Mouse (Mus musculus): ENCODE results near the gene Olfr585. TPM values are rescaled to one million over a fixed set of nuclear protein-coding genes. Genes with fewer than 3 reads are reported as not detected.

Olfr585 gene
- total RNA-seq (2022) = not detected

DNA sequence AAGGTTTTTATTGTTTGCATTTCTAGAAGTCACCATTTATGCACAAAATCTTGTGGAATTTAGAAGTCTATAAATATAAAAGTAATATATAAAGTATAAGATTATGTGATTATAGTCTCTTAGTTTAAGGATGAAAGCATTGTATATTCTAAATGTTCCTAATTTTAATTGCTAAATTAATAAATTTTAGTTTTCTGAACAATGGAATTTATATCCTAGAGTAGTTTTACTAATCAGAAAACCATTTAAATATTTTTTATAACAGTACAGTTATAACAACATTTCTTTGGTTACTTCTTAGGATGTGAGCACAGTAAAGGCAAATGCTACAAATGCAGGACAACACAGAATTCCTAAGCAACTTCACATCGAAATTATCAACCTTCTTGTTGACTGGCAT is at the start of gene Olfr585:
Gene Olfr585, plus strand, starts transcription at position 301 of the 400 bp plus-strand sequence.
- no peak for DNase-seq (ENCODE audit: low spot score)

DNA sequence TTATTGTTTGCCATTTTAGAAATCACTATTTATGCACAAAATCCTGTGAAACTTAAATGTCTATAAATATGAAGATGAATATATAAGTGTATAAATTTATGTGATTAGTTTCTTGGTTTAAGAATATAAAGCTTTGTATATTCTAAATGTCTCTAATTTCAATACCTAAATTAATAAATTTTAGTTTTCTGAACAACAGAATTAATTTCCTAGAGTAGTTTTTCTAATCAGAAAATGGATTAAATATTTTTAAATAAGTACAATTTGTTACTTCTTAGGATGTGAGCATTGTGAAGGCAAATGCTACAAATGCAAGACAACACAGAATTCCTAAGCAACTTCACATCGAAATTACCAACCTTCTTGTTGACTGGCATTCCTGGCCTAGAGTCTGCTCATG is 46.5 kb upstream of the Olfr585 start, which contains the start of gene Olfr583:
Gene Olfr583, plus strand, starts transcription at position 301 of the 400 bp plus-strand sequence.
- no peak for DNase-seq (ENCODE audit: low spot score)

DNA sequence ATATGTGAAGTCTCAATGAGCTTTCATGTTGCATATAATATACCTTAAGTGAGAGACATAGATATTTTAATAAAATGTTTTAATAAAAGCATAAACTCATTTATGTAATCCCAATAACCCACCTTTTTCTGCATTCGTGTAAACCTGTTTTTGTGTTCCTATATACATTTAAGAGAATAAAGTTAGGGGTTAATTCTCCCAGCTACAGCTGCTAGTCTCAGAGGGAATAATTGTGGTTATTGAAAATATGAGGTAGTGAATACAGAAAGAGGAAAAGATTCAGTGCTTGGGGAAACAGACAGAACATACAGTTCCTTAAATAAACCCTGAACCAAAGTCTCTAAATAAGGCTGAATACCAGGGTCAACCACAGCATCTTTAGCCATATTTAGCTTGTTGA is 15.9 kb upstream of the Olfr585 start, which contains the start of gene Olfr584:
Gene Olfr584, plus strand, starts transcription at position 301 of the 400 bp plus-strand sequence.
- DNase-seq (ENCODE audit: low spot score) = no peak

DNA sequence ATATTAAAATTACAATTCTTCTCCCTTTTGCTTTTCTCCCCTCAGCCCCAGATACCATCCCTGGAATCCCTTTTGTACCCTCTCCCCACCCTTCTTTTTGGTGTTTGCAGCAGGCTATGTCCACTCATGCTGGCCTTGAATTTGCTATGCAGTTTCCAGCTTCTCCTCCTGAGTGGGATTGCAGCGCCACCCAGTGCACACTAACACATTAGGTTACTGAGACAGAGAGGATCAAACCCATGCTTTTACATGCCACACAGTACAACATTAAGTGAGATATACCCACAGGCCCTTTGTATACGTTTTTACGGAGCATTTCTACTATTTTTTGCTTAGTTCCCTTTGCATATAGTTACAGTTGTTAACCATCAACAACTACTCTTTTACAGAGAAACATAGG is 21.9 kb downstream of the Olfr585 start:
- no peak for DNase-seq (ENCODE audit: low spot score)

- no peak for DNase-seq (ENCODE audit: low spot score)
These were observed 28.0 kb downstream of the Olfr585 start, which contains the start of gene Olfr586 for GRCm38 (mm10) chr7:103125538-103125937. TSS of gene Olfr586 (minus strand) at chr7:103125638.

DNA sequence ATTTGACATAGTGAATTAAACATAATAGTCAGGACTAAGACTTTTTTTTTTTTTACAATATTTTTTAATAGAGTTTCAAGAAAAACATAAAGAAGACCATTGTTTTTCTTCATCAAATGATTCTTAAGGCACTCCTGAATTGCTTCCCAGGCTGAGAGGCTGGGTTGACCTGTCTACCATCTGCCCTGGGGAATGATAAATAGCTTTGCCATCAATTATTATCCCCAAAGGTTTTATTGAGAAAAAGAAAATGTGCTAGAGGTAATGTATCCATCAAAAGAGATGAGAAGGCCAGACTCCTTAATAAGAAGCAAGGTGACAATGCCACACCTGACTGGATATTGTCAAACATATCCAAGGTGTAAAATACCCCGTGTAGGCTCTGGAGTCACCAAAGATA is 43.1 kb downstream of the Olfr585 start, which contains the start of gene Olfr588-ps1:
Gene Olfr588-ps1, plus strand, starts transcription at position 301 of the 400 bp plus-strand sequence.
- DNase-seq (ENCODE audit: low spot score) = no peak

Other genes starting within 250 kb of the Olfr585 start
- not detected for gene Olfr566, start 239.0 kb upstream of the Olfr585 start, total RNA-seq (2022)
- not detected for gene Olfr568, start 220.6 kb upstream of the Olfr585 start, total RNA-seq (2022)
- gene Olfr569, start 206.8 kb upstream of the Olfr585 start, total RNA-seq (2022) = not detected
- not detected for gene Olfr570, start 203.1 kb upstream of the Olfr585 start, total RNA-seq (2022)
- gene Olfr571, start 180.2 kb upstream of the Olfr585 start, total RNA-seq (2022) = not detected
- gene Olfr572, start 173.3 kb upstream of the Olfr585 start, total RNA-seq (2022) = not detected
- not detected for gene Olfr573-ps1, start 155.1 kb upstream of the Olfr585 start, total RNA-seq (2022)
- gene Olfr574, start 149.3 kb upstream of the Olfr585 start, total RNA-seq (2022) = not detected
- gene Olfr575, start 138.9 kb upstream of the Olfr585 start, total RNA-seq (2022) = not detected
- gene Olfr576, start 135.1 kb upstream of the Olfr585 start, total RNA-seq (2022) = not detected
- gene Olfr577, start 121.8 kb upstream of the Olfr585 start, total RNA-seq (2022) = not detected
- not detected for gene Olfr578, start 108.4 kb upstream of the Olfr585 start, total RNA-seq (2022)
- not detected for gene Olfr582, start 59.7 kb upstream of the Olfr585 start, total RNA-seq (2022)
- gene Olfr583, start 46.4 kb upstream of the Olfr585 start, total RNA-seq (2022) = not detected
- gene Olfr584, start 15.8 kb upstream of the Olfr585 start, total RNA-seq (2022) = not detected
- not detected for gene Olfr586, start 27.9 kb downstream of the Olfr585 start, total RNA-seq (2022)
- gene Olfr588-ps1, start 43.2 kb downstream of the Olfr585 start, total RNA-seq (2022) = not detected
- not detected for gene Olfr589, start 58.6 kb downstream of the Olfr585 start, total RNA-seq (2022)
- not detected for gene Olfr591, start 80.6 kb downstream of the Olfr585 start, total RNA-seq (2022)
- gene Olfr592, start 87.1 kb downstream of the Olfr585 start, total RNA-seq (2022) = not detected
- not detected for gene Olfr593, start 114.1 kb downstream of the Olfr585 start, total RNA-seq (2022)
- not detected for gene Olfr594, start 119.3 kb downstream of the Olfr585 start, total RNA-seq (2022)
- not detected for gene Usp17ld, start 154.8 kb downstream of the Olfr585 start, total RNA-seq (2022)
- gene Olfr596, start 207.9 kb downstream of the Olfr585 start, total RNA-seq (2022) = not detected
- gene Olfr597, start 218.6 kb downstream of the Olfr585 start, total RNA-seq (2022) = not detected
- not detected for gene Olfr598, start 225.8 kb downstream of the Olfr585 start, total RNA-seq (2022)
- gene Olfr599, start 238.2 kb downstream of the Olfr585 start, total RNA-seq (2022) = not detected

Measured in heart, adult 8-10 months (tissue).